Mouse (Mus musculus) C3H10T1/2 (cell line): ENCODE results near the gene Serpinb1b. TPM values are rescaled to one million over a fixed set of nuclear protein-coding genes. Genes with fewer than 3 reads are reported as not detected.

Experiments
- polyA plus RNA-seq, 2 experiments: library from polyadenylated mRNA; unstranded; fragments of >200 nt; fragmentation: generic; extraction: Trizol; gene quantifications; one replicate each; pipeline ENCODE4 v1.2.1; 2012; ENCODE audit warnings: missing spikeins in 2 of 2

Gene Serpinb1b
- polyA plus RNA-seq = under 1 TPM; 0.22 to 0.27 TPM

GRCm38 (mm10) chr13:33078056-33078705 lies at the start of gene Serpinb1b:
Gene Serpinb1b (plus strand): TSS chr13:33078575.

Other genes with a start within 250 kb of the Serpinb1b start
- 10 to 100 TPM in 1 of 2 experiments, 1 to 10 TPM in 1; 2.6 to 49.3 TPM for gene Serpinb1a, start 227.4 kb upstream of the Serpinb1b start, polyA plus RNA-seq
- gene Serpinb1c, start 180.4 kb upstream of the Serpinb1b start, polyA plus RNA-seq = under 1 TPM; 0.02 to 0.05 TPM
- under 1 TPM; 0.09 to 0.11 TPM for gene Serpinb6b, start 113.4 kb upstream of the Serpinb1b start, polyA plus RNA-seq
- gene Serpinb9, start 75.3 kb upstream of the Serpinb1b start, polyA plus RNA-seq = 1 to 10 TPM in 1 of 2 experiments, under 1 TPM in 1; 0.51 to 6.3 TPM
- under 1 TPM; 0.14 to 0.25 TPM for gene Serpinb9b, start 51.2 kb upstream of the Serpinb1b start, polyA plus RNA-seq
- not detected for gene Serpinb9c, start 81.2 kb downstream of the Serpinb1b start, polyA plus RNA-seq
- not detected for gene Serpinb9d, start 114.4 kb downstream of the Serpinb1b start, polyA plus RNA-seq
- gene Serpinb9e, start 171.0 kb downstream of the Serpinb1b start, polyA plus RNA-seq = not detected
- gene Serpinb9f, start 245.5 kb downstream of the Serpinb1b start, polyA plus RNA-seq = not detected